Mouse (Mus musculus) kidney, adult 2 months (tissue): ENCODE measurements around the gene H2-Oa. TPM values are rescaled to one million over a fixed set of nuclear protein-coding genes. Genes with fewer than 3 reads are reported as not detected.
"Not testable (repeated sequence)": the region's sequence is repeated elsewhere in the genome, so short reads cannot be mapped to it uniquely, and the experiment has no call there.

ENCODE experiments used
- DNase-seq: peaks from one replicate; pipeline ENCODE4 v3.0.0; 2021
- H3K27ac ChIP-seq: fragments of 200-500 bp; 2 replicates; pipeline ENCODE4 v1.5.1; 2012; ENCODE audit warnings: low read depth, low read length, control low read depth, inconsistent platforms; ENCODE audit not compliant: insufficient read depth
- H3K27me3 ChIP-seq: fragments of 200-500 bp; replicated peaks from 2 replicates; pipeline ENCODE4 v1.6.1; 2012; ENCODE audit warnings: mild to moderate bottlenecking, moderate library complexity, low read length, inconsistent platforms; ENCODE audit not compliant: control insufficient read depth, insufficient read depth
- H3K36me3 ChIP-seq: fragments of 200-500 bp; 2 replicates; pipeline ENCODE4 v1.6.1; 2012; ENCODE audit warnings: mild to moderate bottlenecking, moderate library complexity, low read length, inconsistent platforms; ENCODE audit not compliant: control insufficient read depth, insufficient read depth
- H3K4me1 ChIP-seq: fragments of 200-500 bp; 2 replicates; pipeline ENCODE4 v1.6.1; 2011; ENCODE audit warnings: low read length; ENCODE audit not compliant: control insufficient read depth, insufficient read depth
- H3K4me3 ChIP-seq: fragments of 200-500 bp; 2 replicates; pipeline ENCODE4 v1.5.1; 2011; ENCODE audit warnings: mild to moderate bottlenecking, low read depth, low read length, control low read depth; ENCODE audit not compliant: insufficient read depth
- CTCF ChIP-seq: fragments of 200-500 bp; conservative IDR thresholded peaks from 2 replicates; pipeline ENCODE4 v1.5.1; 2011; ENCODE audit warnings: low read depth, mild to moderate bottlenecking, control low read depth, low read length, moderate library complexity, mixed read lengths; ENCODE audit not compliant: insufficient read depth, insufficient read length
- POLR2A ChIP-seq: fragments of 200-500 bp; IDR thresholded peaks from one replicate; pipeline ENCODE4 v1.6.1; 2011; ENCODE audit warnings: low read depth, low read length, control low read depth
- WGBS: fragments of 180-500 bp; shearing (Covaris S2); methylation state at CpG from one replicate; pipeline ENCODE4 v1.1.7; 2018; 5-methylcytosine and 5-hydroxymethylcytosine counted together
- polyA plus RNA-seq: library from polyadenylated mRNA; depleted of rRNA; stranded (reverse); fragments of >200 nt; gene quantifications from 2 replicates; pipeline ENCODE4 v1.2.3, GENCODE M21; 2012; rRNA removed

H2-Oa gene
- polyA plus RNA-seq, 1 experiment = 8.5 TPM

DNA sequence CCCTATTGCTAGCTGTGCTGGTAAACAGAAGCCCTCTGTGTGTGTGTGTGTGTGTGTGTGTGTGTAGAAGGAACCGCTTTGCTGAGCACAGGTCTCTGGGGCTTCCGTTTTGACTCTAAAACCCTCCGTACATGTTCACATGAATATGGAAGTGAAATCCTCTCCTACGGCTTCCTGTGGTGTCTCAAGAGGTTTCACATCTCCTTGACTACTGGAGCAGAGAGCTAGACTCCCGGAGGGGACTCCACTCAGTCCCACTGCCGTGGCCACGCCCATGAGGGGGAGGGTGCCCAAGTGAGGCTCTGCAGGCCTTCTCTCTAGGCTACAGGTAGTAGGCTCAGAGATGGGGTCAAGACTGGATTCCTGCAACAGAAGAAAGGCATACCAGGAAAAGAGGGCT is 50.9 kb downstream of the H2-Oa start, which contains the start of gene H2-DMb2:
H2-DMb2 (plus strand) TSS at position 275 of the 400 bp plus-strand sequence.
- TF ChIP-seq POLR2A (no peak), CTCF (no peak)
- WGBS = 22% methylated on average over 7 of the region's 7 CpGs
- Histone ChIP-seq H3K36me3 (no peaks in the 10 kb centered on the region), H3K27ac (no peak within 1 kb of the TSS), H3K4me1 (no peaks in the 10 kb centered on the region), H3K27me3 (no peaks in the 10 kb centered on the region), H3K4me3 (no peak within 1 kb of the TSS)
- peak; percentile 51 for DNase-seq

- H3K27ac ChIP-seq = no peak overlapping the region
- TF ChIP-seq POLR2A (no peak), CTCF (no peak)
Observed at GRCm38 (mm10) chr17:34143461-34143860, 51.3 kb downstream of the H2-Oa start.

GRCm38 (mm10) chr17:34144221-34144620 is 52.1 kb downstream of the H2-Oa start:
- H3K27me3 ChIP-seq, H3K27ac ChIP-seq, H3K4me1 ChIP-seq, DNase-seq, H3K36me3 ChIP-seq, H3K4me3 ChIP-seq: not testable (repeated sequence)
- WGBS = 90% methylated on average over 4 of the region's 4 CpGs

More at GRCm38 (mm10) chr17:34143461-34143860, 51.3 kb downstream of the H2-Oa start:
- Histone ChIP-seq H3K4me3 (no peak overlapping the region), H3K4me1 (no peaks in the 10 kb centered on the region), H3K27me3 (no peaks in the 10 kb centered on the region), H3K36me3 (no peaks in the 10 kb centered on the region)
- WGBS = 60% methylated on average over 3 of the region's 5 CpGs
- DNase-seq = no peak

Other genes starting within 250 kb of the H2-Oa start
- 71.3 and 87.8 TPM in 2 replicates for gene Cd320, start 249.2 kb upstream of the H2-Oa start, polyA plus RNA-seq
- gene Gm7029, start 218.5 kb upstream of the H2-Oa start, polyA plus RNA-seq = not detected in 2 replicates
- 1.3 and 1.6 TPM in 2 replicates for gene Kifc1, start 201.7 kb upstream of the H2-Oa start, polyA plus RNA-seq
- not detected in 2 replicates for gene Platr17, start 187.2 kb upstream of the H2-Oa start, polyA plus RNA-seq
- 33.3 and 35.0 TPM in 2 replicates for gene Daxx, start 182.9 kb upstream of the H2-Oa start, polyA plus RNA-seq
- 106 and 112 TPM in 2 replicates for gene Tapbp, start 176.4 kb upstream of the H2-Oa start, polyA plus RNA-seq
- 31.6 and 54.0 TPM in 2 replicates for gene Zbtb22, start 176.4 kb upstream of the H2-Oa start, polyA plus RNA-seq
- 61.8 and 78.6 TPM in 2 replicates for gene Rgl2, start 162.8 kb upstream of the H2-Oa start, polyA plus RNA-seq
- 27.4 and 41.1 TPM in 2 replicates for gene Pfdn6, start 152.0 kb upstream of the H2-Oa start, polyA plus RNA-seq
- 15.3 and 16.0 TPM in 2 replicates for gene Wdr46, start 151.7 kb upstream of the H2-Oa start, polyA plus RNA-seq
- gene B3galt4, start 140.9 kb upstream of the H2-Oa start, polyA plus RNA-seq = 6.7 and 7.8 TPM in 2 replicates
- 54.2 and 60.5 TPM in 2 replicates for gene Vps52, start 136.5 kb upstream of the H2-Oa start, polyA plus RNA-seq
- gene Rps18, start 136.3 kb upstream of the H2-Oa start, polyA plus RNA-seq = 342 and 406 TPM in 2 replicates
- gene H2-K1, start 92.0 kb upstream of the H2-Oa start, polyA plus RNA-seq = 1,162 and 1,255 TPM in 2 replicates
- gene Ring1, start 67.7 kb upstream of the H2-Oa start, polyA plus RNA-seq = 30.4 and 36.3 TPM in 2 replicates
- gene H2-Ke6, start 64.3 kb upstream of the H2-Oa start, polyA plus RNA-seq = 165 and 208 TPM in 2 replicates
- 90.4 and 106 TPM in 2 replicates for gene Slc39a7, start 60.7 kb upstream of the H2-Oa start, polyA plus RNA-seq
- gene Rxrb, start 60.5 kb upstream of the H2-Oa start, polyA plus RNA-seq = 49.3 and 59.2 TPM in 2 replicates
- gene Col11a2, start 52.9 kb upstream of the H2-Oa start, polyA plus RNA-seq = 0.35 and 0.39 TPM in 2 replicates
- 30.1 and 37.1 TPM in 2 replicates for gene H2-DMa, start 27.2 kb downstream of the H2-Oa start, polyA plus RNA-seq
- gene Brd2, start 30.3 kb downstream of the H2-Oa start, polyA plus RNA-seq = 110 and 117 TPM in 2 replicates
- gene H2-DMb2, start 51.0 kb downstream of the H2-Oa start, polyA plus RNA-seq = 3.2 and 15.6 TPM in 2 replicates
- gene H2-DMb1, start 60.7 kb downstream of the H2-Oa start, polyA plus RNA-seq = 72.3 and 80.5 TPM in 2 replicates
- 14.5 and 19.4 TPM in 2 replicates for gene Tap1, start 95.2 kb downstream of the H2-Oa start, polyA plus RNA-seq
- 21.5 and 32.3 TPM in 2 replicates for gene Psmb9, start 95.4 kb downstream of the H2-Oa start, polyA plus RNA-seq
- gene Psmb8, start 105.4 kb downstream of the H2-Oa start, polyA plus RNA-seq = 34.2 and 58.1 TPM in 2 replicates
- gene Tap2, start 111.2 kb downstream of the H2-Oa start, polyA plus RNA-seq = 25.0 and 29.2 TPM in 2 replicates
- 2.3 and 15.1 TPM in 2 replicates for gene H2-Ob, start 146.6 kb downstream of the H2-Oa start, polyA plus RNA-seq
- 419 and 490 TPM in 2 replicates for gene H2-Ab1, start 165.3 kb downstream of the H2-Oa start, polyA plus RNA-seq
- 192 and 298 TPM in 2 replicates for gene H2-Aa, start 195.5 kb downstream of the H2-Oa start, polyA plus RNA-seq
- 128 and 174 TPM in 2 replicates for gene H2-Eb1, start 213.5 kb downstream of the H2-Oa start, polyA plus RNA-seq
- 0.04 and 0.78 TPM in 2 replicates for gene H2-Eb2, start 233.3 kb downstream of the H2-Oa start, polyA plus RNA-seq